Mouse (Mus musculus): ENCODE results near the gene BC052040.

The BC052040 gene

DNA sequence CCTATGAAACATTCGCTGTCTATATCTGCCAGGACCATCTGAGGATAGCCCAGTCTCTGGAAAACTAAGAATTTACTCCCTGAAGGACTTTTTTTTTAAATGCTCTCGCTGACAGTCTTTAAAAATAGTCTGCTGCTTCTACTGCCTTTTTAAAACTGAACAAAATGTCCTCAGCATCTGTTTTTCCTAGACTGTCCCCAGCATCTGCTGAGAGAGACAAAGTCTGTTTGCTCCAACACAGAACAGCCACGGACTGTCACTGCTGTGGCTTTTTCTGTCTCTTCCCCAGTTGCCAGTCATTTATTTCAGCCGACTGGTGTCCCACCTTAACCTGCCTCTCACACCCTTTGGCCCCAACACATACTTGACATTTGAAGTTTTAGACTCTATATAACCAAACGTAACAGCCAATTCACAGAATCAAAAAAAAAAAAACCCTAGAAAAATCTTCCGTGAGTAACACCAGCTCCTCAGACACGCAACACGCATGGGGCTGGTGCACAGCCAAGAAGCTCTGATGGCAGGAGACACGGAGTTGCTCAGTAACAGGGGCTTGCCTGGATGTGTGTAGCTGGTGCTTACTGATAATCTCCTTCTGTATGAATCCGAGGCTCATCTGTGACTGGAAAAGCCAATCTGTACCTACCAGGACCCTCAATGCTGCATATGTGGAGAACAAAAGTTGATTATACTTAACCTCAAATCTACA is 188.2 kb downstream of the BC052040 start:
- DNase-seq (ENCODE audit: low spot score) = no peak

DNA sequence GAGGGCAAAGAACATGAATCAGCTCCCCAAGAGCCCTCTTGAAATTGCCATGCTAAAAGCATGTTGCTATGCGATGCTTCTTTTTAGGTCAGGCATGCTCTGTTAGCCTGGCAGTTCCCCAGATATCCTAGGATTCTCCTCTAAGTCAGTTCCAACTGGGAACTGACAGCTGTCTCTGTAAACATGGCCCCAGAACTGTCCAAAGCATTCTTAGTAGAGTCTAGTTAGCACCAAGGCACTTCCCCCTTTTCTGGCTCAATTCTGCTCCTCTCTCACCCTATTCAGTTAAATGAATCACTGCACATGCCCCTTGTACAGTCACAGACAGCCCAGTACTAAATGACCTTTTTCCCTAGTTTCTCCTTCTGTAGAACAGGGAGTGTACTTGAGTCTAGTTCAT is 191.2 kb downstream of the BC052040 start:
- DNase-seq (ENCODE audit: low spot score) = no peak

DNA sequence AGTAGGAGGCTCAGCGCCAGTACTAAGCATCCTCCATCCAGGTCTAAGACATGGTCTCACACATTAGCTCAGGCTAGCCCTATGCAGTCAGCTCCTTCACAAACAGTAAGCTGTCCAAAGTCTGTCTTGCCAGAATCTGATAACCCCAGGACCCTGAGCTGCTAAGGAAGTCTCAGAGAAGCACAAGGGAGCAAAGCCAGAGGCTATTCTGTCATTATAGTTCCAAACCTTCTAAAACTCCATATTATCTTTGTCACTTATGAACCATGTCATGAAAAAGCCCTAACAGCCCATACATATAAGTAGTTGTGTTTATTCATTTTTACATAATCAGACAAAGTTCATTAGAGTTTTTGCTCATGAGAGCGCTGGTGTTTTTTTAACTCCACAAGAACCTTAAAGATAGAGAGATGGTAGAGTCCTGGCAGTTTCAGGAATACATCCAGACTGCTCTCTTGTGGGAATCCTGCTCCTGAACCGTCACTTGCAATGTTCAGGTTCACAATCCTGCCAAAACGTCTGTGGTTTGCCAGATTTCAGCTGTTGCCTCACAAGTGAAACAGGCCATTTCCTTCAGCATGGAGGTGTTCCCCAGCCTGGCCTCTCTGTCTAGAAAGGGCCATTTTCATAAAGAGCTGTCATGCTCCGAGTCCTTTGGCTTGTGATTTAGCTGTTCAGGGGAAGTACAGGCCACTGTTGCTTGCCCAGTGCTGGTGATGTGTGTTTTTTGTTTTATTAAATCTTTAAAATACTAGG is 192.8 kb downstream of the BC052040 start:
- DNase-seq (ENCODE audit: low spot score) = no peak

- no peak for DNase-seq (ENCODE audit: low spot score)
Observed at GRCm38 (mm10) chr2:115775488-115776217, 194.1 kb downstream of the BC052040 start.

DNA sequence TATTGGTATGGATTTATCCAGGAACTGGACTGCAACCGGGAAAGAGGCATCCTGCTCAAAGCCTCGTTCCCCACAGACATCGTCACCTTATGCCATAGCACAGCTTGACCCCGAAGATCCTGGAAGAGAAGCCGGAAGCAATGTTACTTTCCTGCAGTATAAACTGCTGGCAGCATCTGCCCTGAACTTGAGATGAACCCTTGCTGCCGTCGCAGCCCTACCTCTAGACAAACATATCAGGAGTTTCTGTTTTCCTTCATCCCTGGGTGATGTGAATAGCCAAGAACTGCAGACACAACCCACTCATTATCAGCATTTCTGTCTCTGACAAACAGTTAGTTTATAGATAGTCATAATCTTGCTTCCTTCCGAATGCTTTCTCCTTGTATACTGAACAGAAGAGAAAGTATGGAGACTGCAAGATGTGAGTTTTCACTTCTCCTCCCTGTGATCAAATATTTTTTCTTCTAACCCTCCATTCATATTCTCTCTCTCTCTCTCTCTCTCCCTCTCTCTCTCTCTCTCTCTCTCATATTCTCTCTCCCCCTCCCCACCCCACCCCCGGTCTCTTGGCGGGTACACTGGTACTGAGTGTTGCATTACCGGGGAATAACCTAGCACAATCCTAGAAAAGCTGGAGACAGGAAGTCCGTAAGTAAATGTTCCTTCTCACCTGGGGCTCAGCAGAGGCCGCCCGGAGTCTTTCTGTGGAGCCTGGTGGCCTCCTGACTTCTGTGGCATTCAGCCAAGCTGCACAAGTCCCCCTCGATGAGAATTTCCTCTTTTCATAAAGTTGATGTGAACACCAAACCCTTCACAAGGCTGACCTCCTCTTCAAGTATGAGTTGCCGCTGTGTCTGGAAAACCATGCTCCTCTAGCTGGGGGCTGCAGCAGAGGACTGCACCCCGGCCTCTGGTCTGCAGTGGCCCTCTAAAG is 195.7 kb downstream of the BC052040 start:
- no peak for DNase-seq (ENCODE audit: low spot score)

DNA sequence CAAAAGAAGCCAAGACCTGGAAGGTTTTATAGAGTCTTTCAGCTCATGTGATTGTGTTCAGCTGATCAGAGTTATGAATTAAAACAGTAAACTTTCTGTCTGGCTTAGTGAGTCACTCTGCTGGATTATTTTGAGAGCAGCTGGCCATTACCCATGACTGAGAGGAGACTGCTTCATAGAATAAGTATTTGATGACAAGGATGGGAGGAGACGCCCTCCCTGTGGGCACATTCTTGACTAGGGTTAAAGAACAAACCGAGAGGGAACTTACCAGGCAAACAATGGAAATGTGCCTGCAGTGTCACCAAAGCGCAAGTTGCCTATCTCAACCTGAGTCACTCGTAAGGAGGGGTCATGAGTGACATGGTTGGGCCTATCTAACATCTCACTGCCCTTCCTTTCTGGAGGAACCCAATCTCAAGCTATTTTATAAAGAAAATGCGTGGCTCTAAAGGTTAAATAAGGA is 199.1 kb downstream of the BC052040 start:
- no peak for DNase-seq (ENCODE audit: low spot score)

- DNase-seq (ENCODE audit: low spot score) = no peak
Observed at GRCm38 (mm10) chr2:115785687-115786086, 204.2 kb downstream of the BC052040 start.

DNA sequence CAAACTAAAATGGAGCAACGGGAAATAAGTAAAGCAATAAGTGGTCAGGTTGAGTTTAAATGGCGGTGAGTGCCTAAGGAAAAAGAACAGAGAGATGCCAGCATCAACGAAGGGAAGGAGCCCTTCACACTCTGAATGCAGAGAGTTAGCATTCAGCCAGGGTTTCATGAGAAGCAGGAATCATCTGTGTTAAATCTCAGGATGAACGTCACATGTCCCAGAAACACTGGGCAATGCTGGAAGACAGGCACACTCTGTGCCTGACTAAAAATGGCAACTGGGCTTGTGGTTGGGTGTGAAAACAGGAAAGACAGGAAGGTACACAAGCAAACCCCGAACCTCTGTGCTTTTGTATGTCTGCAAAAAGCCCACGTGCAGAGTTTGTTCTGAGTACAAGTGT is 217.3 kb downstream of the BC052040 start:
- no peak for DNase-seq (ENCODE audit: low spot score)

DNA sequence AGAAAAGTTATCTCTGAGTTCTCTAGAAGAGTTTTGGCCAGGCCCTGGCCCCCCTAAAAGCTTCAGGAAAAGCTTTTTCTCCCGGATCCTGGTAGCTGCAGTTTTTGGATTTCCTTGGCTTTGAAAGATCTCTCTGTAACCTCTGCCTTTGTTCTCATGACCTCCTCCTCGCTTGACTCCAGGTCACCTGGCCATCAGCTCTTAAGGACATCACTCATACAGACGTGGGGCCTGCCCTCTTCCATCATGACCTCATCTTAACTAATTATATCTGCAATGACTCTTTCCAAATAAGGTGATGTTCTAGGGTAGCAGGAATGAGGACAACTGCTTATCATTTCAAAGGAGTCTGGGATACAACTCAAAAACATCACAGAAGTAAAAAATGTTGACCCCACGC is 226.9 kb downstream of the BC052040 start:
- DNase-seq (ENCODE audit: low spot score) = no peak

- DNase-seq (ENCODE audit: low spot score) = peak; percentile 65
Observed at GRCm38 (mm10) chr2:115813316-115813715, 231.8 kb downstream of the BC052040 start.

- DNase-seq (ENCODE audit: low spot score) = peak; percentile 22
Observed at GRCm38 (mm10) chr2:115813721-115814120, 232.2 kb downstream of the BC052040 start.

GRCm38 (mm10) chr2:115817959-115818358 is 236.4 kb downstream of the BC052040 start:
- DNase-seq (ENCODE audit: low spot score) = no peak

GRCm38 (mm10) chr2:115822361-115822760 is 240.8 kb downstream of the BC052040 start:
- DNase-seq (ENCODE audit: low spot score) = no peak
